Mouse (Mus musculus): ENCODE results near the gene Dnaja1. TPM values are rescaled to one million over a fixed set of nuclear protein-coding genes. Genes with fewer than 3 reads are reported as not detected.
A peak's percentile ranks its signal among the peaks of the same experiment; 100 is the strongest.

Gene Dnaja1
- polyA plus RNA-seq, 1 experiment from 2014 or later, result 243 TPM

GRCm38 (mm10) chr4:40757157-40757779 lies 35.3 kb downstream of the Dnaja1 start:
- Histone ChIP-seq H3K4me3 (peak overlapping the region; percentile 99), H3K4me2 (peak overlapping the region; percentile 89), H3K36me3 (peaks cover 37% of the 10 kb centered on the region), H3K27ac (replicated peaks) (peak overlapping the region; percentile 63), H3K9ac (peak overlapping the region; percentile 97), H3K27me3 (replicated peaks) (peaks cover 13% of the 10 kb centered on the region), H3K9me3 (no peaks in the 10 kb centered on the region), H3K4me1 (peaks cover 7% of the 10 kb centered on the region)
- under 1% methylated on average over 39 of the region's 39 CpGs for WGBS
- ATAC-seq (ENCODE audit: extremely low read depth, insufficient number of reproducible peaks, low FRiP score, low TSS enrichment), result peak; percentile 54

DNA sequence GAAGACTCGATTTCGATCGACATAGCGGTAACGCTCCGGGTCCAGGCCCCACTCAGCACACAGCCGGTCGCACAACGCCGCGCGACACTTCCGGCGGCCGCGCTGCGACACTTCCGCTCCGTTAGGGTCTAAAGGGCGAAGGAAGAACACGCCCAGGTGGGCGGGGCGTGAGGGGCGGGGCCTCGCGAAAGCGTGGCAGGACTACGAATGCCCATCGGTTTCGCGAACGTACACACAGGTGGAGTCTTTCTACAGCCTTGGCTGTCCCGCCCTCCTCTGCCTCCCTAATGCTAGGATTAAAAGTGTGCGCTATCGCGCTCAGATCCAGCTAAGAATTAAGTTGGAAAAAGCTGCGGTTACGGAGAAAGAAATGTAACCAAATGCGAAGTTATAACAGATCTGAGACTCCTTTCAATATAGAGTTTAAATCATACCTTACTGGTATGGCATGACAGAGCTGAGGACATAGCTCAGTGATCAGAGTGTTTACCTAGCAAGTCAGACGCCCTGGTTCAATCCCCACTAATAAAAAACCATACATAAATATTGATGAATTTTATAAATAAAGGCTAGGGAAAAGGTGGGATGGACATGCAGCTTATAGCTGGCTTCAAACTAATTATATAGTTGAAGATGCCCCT lies 36.0 kb downstream of the Dnaja1 start, which contains the start of gene Smu1:
Gene Smu1 (minus strand): TSS at position 144 of the 641 bp plus-strand sequence.
- peak; percentile 96 for ATAC-seq (ENCODE audit: extremely low read depth, insufficient number of reproducible peaks, low FRiP score, low TSS enrichment)
- peaks cover 7% of the 10 kb centered on the region for H3K4me1 ChIP-seq
- under 1% methylated on average over 40 of the region's 40 CpGs for WGBS

GRCm38 (mm10) chr4:40759876-40760275 lies 37.9 kb downstream of the Dnaja1 start:
- H3K4me1 ChIP-seq, result peaks cover 7% of the 10 kb centered on the region
- H3K27me3 ChIP-seq (replicated peaks), result peaks cover 27% of the 10 kb centered on the region
- 42% methylated on average over 5 of the region's 5 CpGs for WGBS
- no peaks in the 10 kb centered on the region for H3K9me3 ChIP-seq
- H3K4me3 ChIP-seq, result no peak overlapping the region
- no peak overlapping the region for H3K4me2 ChIP-seq
- no peak overlapping the region for H3K9ac ChIP-seq
- peaks cover 12% of the 10 kb centered on the region for H3K36me3 ChIP-seq
- ATAC-seq (ENCODE audit: extremely low read depth, insufficient number of reproducible peaks, low FRiP score, low TSS enrichment), result no peak
- H3K27ac ChIP-seq (replicated peaks), result no peak overlapping the region

More for the DNA sequence above, 36.0 kb downstream of the Dnaja1 start, which contains the start of gene Smu1:
- Histone ChIP-seq H3K27me3 (replicated peaks) (peaks cover 19% of the 10 kb centered on the region), H3K4me2 (peak within 1 kb of the TSS; percentile 89), H3K4me3 (peak within 1 kb of the TSS; percentile 99), H3K9ac (peak within 1 kb of the TSS; percentile 97), H3K27ac (replicated peaks) (peak within 1 kb of the TSS; percentile 63), H3K36me3 (peaks cover 31% of the 10 kb centered on the region), H3K9me3 (no peaks in the 10 kb centered on the region)

- Histone ChIP-seq H3K27me3 (replicated peaks) (no peaks in the 10 kb centered on the region), H3K27ac (replicated peaks) (peak overlapping the region; percentile 24; the same call in 1 of the 2 replicates), H3K36me3 (no peaks in the 10 kb centered on the region), H3K9ac (peak overlapping the region; percentile 70), H3K4me2 (peak overlapping the region; percentile 71), H3K4me1 (peaks cover 15% of the 10 kb centered on the region), H3K9me3 (no peaks in the 10 kb centered on the region), H3K4me3 (peak overlapping the region; percentile 41)
- peak; percentile 35; the same call in 1 of the 2 replicates for ATAC-seq (ENCODE audit: extremely low read depth, insufficient number of reproducible peaks, low FRiP score, low TSS enrichment)
- 11% methylated on average over 12 of the region's 12 CpGs for WGBS
Observed at GRCm38 (mm10) chr4:40774279-40775259, 52.6 kb downstream of the Dnaja1 start.

- Histone ChIP-seq H3K9me3 (no peaks in the 10 kb centered on the region), H3K4me3 (no peak overlapping the region), H3K4me2 (no peak overlapping the region), H3K27ac (replicated peaks) (no peak overlapping the region), H3K9ac (no peak overlapping the region), H3K27me3 (replicated peaks) (no peaks in the 10 kb centered on the region), H3K36me3 (no peaks in the 10 kb centered on the region), H3K4me1 (peaks cover 22% of the 10 kb centered on the region)
- ATAC-seq (ENCODE audit: extremely low read depth, insufficient number of reproducible peaks, low FRiP score, low TSS enrichment), result no peak
- WGBS, result 73% methylated on average over 4 of the region's 4 CpGs
Observed at GRCm38 (mm10) chr4:40776416-40776815, 54.5 kb downstream of the Dnaja1 start.

DNA sequence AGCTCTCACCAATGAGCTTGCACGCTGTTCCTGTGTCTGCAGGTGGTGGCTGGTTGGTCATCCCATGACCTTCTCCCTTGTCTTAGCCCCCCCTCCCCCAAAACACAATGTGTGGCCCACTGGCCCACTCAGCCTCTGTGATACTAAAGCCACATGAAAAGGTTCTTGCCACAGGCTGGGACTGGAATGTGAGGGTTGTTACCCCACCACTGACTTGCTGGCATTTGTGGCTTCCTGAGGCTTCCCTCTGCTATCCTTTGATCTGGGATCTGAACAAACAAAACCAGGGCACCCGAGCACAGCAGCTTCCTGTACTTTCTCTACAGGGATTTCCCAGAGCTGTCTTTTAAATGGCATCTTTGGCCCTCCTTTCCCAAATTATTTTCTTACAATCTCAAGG lies 55.2 kb downstream of the Dnaja1 start:
- no peak for ATAC-seq (ENCODE audit: extremely low read depth, insufficient number of reproducible peaks, low FRiP score, low TSS enrichment)
- no peak overlapping the region for H3K4me2 ChIP-seq
- H3K4me1 ChIP-seq, result peaks cover 29% of the 10 kb centered on the region
- no peaks in the 10 kb centered on the region for H3K9me3 ChIP-seq
- H3K4me3 ChIP-seq, result no peak overlapping the region
- no peaks in the 10 kb centered on the region for H3K27me3 ChIP-seq (replicated peaks)
- H3K27ac ChIP-seq (replicated peaks), result no peak overlapping the region
- 36% methylated on average over 2 of the region's 2 CpGs for WGBS
- H3K9ac ChIP-seq, result no peak overlapping the region
- H3K36me3 ChIP-seq, result no peaks in the 10 kb centered on the region

DNA sequence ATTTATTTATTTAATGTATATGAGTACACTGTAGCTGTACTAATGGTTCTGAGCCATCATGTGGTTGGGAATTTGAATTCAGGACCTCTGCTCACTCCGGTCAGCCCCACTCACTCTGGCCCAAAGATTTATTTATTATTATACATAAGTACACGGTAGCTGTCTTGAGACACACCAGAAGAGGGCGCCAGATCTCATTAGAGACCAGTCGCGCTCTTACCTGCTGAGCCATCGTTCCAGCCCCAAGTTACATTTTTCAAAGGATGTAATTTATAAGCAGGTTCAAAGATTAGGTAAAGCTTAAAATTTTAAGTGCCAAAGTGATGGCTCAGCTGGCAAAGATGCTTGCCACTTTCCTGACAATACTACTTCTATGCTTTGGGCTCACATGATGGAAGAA lies 56.7 kb downstream of the Dnaja1 start:
- Histone ChIP-seq H3K27me3 (replicated peaks) (no peaks in the 10 kb centered on the region), H3K4me1 (peaks cover 27% of the 10 kb centered on the region), H3K9ac (no peak overlapping the region), H3K4me2 (no peak overlapping the region), H3K9me3 (no peaks in the 10 kb centered on the region), H3K4me3 (no peak overlapping the region), H3K27ac (replicated peaks) (no peak overlapping the region), H3K36me3 (no peaks in the 10 kb centered on the region)
- 80% methylated on average over 6 of the region's 6 CpGs for WGBS
- no peak for ATAC-seq (ENCODE audit: extremely low read depth, insufficient number of reproducible peaks, low FRiP score, low TSS enrichment)

DNA sequence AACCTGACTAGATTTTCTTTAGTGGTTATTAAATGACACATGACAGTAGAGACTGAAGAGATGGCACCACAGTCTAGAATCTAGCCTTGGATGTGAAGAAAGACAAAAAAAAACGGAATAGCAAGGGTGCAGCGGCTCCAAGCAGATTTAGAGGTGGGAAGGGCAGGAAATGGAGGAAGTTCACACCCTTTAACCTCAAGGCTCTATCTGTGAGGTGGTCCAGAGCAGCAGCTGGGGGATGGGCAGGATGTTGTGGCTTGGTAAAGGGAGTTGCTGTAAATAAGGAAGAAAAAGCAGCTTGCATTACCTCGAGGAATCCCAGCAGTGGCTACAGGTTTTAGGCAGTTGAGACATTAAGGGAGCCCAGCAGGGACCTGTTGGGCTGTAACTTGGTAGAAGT lies 59.2 kb downstream of the Dnaja1 start:
- 18% methylated on average over 3 of the region's 3 CpGs for WGBS
- H3K36me3 ChIP-seq, result no peaks in the 10 kb centered on the region
- no peaks in the 10 kb centered on the region for H3K9me3 ChIP-seq
- ATAC-seq (ENCODE audit: extremely low read depth, insufficient number of reproducible peaks, low FRiP score, low TSS enrichment), result no peak
- H3K27me3 ChIP-seq (replicated peaks), result no peaks in the 10 kb centered on the region
- no peak overlapping the region for H3K9ac ChIP-seq
- H3K4me3 ChIP-seq, result no peak overlapping the region
- H3K4me1 ChIP-seq, result peaks cover 22% of the 10 kb centered on the region
- H3K4me2 ChIP-seq, result 0 out of 2 replicates have a peak overlapping the region, but pooled peaks have one; percentile 5
- H3K27ac ChIP-seq (replicated peaks), result 0 out of 2 replicates have a peak overlapping the region, but pooled peaks have one; percentile 15

DNA sequence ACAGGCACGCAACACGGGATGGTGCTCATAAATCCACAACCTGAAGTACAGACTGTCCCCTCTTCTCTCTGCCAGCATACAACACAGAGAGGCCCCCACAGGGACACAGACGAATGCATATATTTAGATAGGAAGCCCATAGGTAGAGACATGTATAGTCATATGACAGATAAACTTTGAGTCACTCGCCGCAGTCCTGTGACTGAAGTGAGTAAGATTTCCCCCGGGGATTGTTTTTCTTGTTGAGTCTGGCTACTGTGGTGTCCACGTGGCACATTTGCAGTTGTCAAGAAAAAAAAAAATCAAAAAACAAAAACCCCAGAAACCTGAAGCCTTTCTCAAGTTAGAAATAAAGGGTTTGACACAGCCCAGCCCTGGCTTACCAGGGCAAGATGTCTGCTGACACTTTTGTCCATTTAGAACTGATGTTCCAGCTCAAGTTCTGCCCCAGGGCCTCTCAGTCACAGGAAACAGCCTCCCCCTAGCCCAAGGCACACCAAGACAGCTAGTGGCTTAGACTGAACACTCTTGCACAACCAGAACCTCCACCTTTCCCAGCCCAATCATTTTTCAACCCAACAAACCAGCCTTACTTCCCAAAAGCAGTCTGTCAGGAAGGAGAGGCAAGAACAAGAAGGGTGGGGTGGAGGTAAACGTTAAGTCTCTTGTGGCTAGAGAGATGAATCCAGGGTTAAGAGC lies 60.0 kb downstream of the Dnaja1 start:
- Histone ChIP-seq H3K4me1 (peaks cover 22% of the 10 kb centered on the region), H3K9me3 (no peaks in the 10 kb centered on the region), H3K4me3 (no peak overlapping the region), H3K9ac (no peak overlapping the region), H3K27ac (replicated peaks) (0 out of 2 replicates have a peak overlapping the region, but pooled peaks have one; percentile 3), H3K27me3 (replicated peaks) (no peaks in the 10 kb centered on the region), H3K4me2 (0 out of 2 replicates have a peak overlapping the region, but pooled peaks have one; percentile 5), H3K36me3 (no peaks in the 10 kb centered on the region)
- ATAC-seq (ENCODE audit: extremely low read depth, insufficient number of reproducible peaks, low FRiP score, low TSS enrichment), result no peak
- WGBS, result 31% methylated on average over 8 of the region's 8 CpGs

GRCm38 (mm10) chr4:40783049-40783448 lies 61.1 kb downstream of the Dnaja1 start:
- H3K36me3 ChIP-seq, result no peaks in the 10 kb centered on the region
- H3K4me2 ChIP-seq, result no peak overlapping the region
- peaks cover 22% of the 10 kb centered on the region for H3K4me1 ChIP-seq
- no peak overlapping the region for H3K27ac ChIP-seq (replicated peaks)
- no peaks in the 10 kb centered on the region for H3K9me3 ChIP-seq
- H3K4me3 ChIP-seq, result no peak overlapping the region
- 92% methylated on average over 4 of the region's 4 CpGs for WGBS
- no peak for ATAC-seq (ENCODE audit: extremely low read depth, insufficient number of reproducible peaks, low FRiP score, low TSS enrichment)
- H3K27me3 ChIP-seq (replicated peaks), result no peaks in the 10 kb centered on the region
- no peak overlapping the region for H3K9ac ChIP-seq

All from heart, embryonic 13.5 days (tissue).